Mouse (Mus musculus): ENCODE measurements around the gene Aida.

- no peak for TF ChIP-seq JUND (IDR thresholded peaks at IDR 0.05; ENCODE audit: low read depth, low read length)
- TF ChIP-seq RAD21 (IDR thresholded peaks at IDR 0.05; ENCODE audit: low read depth, low read length), result no peak
- TF ChIP-seq RCOR1 (IDR thresholded peaks at IDR 0.05; ENCODE audit: low read depth, low read length), result no peak
Measured at GRCm38 (mm10) chr1:183296465-183296864, at the start of gene Aida.

All from MEL (cell line).